Mouse (Mus musculus) gastrocnemius, postnatal 10 days (tissue): ENCODE data around the gene Lhpp. TPM values are rescaled to one million over a fixed set of nuclear protein-coding genes. Genes with fewer than 3 reads are reported as not detected.

Experiments
- DNase-seq: peaks from one replicate; pipeline ENCODE4 v3.0.0; 2021; ENCODE audit warnings: mixed read lengths
- total RNA-seq, 2 experiments: library from RNA; stranded (reverse); gene quantifications; 2 replicates each; pipeline ENCODE4 v1.2.3; 2021

The Lhpp gene
- total RNA-seq, 2 experiments from 2014 or later = 9.6 to 11.7 TPM

- no peak for DNase-seq
Measured at GRCm38 (mm10) chr7:132738844-132739243, 128.4 kb downstream of the Lhpp start.

- DNase-seq = no peak
Measured at GRCm38 (mm10) chr7:132739829-132740228, 129.4 kb downstream of the Lhpp start.

GRCm38 (mm10) chr7:132742912-132743311 lies 132.5 kb downstream of the Lhpp start:
- DNase-seq = no peak

GRCm38 (mm10) chr7:132747096-132747495 lies 136.7 kb downstream of the Lhpp start:
- DNase-seq = no peak

- no peak for DNase-seq
Measured at GRCm38 (mm10) chr7:132748076-132748769, 137.8 kb downstream of the Lhpp start.

GRCm38 (mm10) chr7:132749504-132749903 lies 139.1 kb downstream of the Lhpp start:
- DNase-seq = no peak

GRCm38 (mm10) chr7:132751716-132752115 lies 141.3 kb downstream of the Lhpp start:
- DNase-seq = no peak

- no peak for DNase-seq
Measured at GRCm38 (mm10) chr7:132753518-132754388, 143.3 kb downstream of the Lhpp start.

GRCm38 (mm10) chr7:132754389-132754750 lies 143.9 kb downstream of the Lhpp start:
- DNase-seq = peak; percentile 65

Other genes starting within 250 kb of the Lhpp start
- gene Oat, start 34.2 kb upstream of the Lhpp start, total RNA-seq = 10 to 100 TPM; 84.0 to 92.9 TPM
- gene Nkx1-2, start 11.0 kb upstream of the Lhpp start, total RNA-seq = not detected
- gene Fam53b, start 203.2 kb downstream of the Lhpp start, total RNA-seq = 10 to 100 TPM; 34.5 to 43.6 TPM
- 10 to 100 TPM in 1 of 2 experiments, 1 to 10 TPM in 1; 9.7 to 12.1 TPM for gene Eef1akmt2, start 242.0 kb downstream of the Lhpp start, total RNA-seq
- 10 to 100 TPM; 22.7 to 25.4 TPM for gene Abraxas2, start 248.6 kb downstream of the Lhpp start, total RNA-seq